Mouse (Mus musculus) G1E (cell line): ENCODE data around the gene Nkap. TPM values are rescaled to one million over a fixed set of nuclear protein-coding genes. Genes with fewer than 3 reads are reported as not detected.

Experiments
- ATAC-seq: 2 replicates; pipeline ENCODE4 v1.8.0; 2016; ENCODE audit warnings: mild to moderate bottlenecking; ENCODE audit not compliant: insufficient number of reproducible peaks, poor library complexity, low FRiP score, severe bottlenecking; ENCODE audit errors: extremely low read depth
- DNase-seq: peaks from one replicate; pipeline ENCODE4 v3.0.0; 2012; ENCODE audit warnings: low spot score
- H3K27me3 ChIP-seq: 2 replicates; pipeline ENCODE4 v1.6.1; 2012; ENCODE audit warnings: mild to moderate bottlenecking, low read length, inconsistent platforms; ENCODE audit not compliant: insufficient read depth
- H3K36me3 ChIP-seq: replicated peaks from 2 replicates; pipeline ENCODE3; 2012; ENCODE audit warnings: mild to moderate bottlenecking, inconsistent platforms
- H3K4me1 ChIP-seq: 2 replicates; pipeline ENCODE4 v1.6.1; 2012; ENCODE audit warnings: low read depth, low read length, inconsistent platforms, mixed read lengths; ENCODE audit not compliant: insufficient read depth
- H3K4me3 ChIP-seq: 2 replicates; pipeline ENCODE4 v1.5.1; 2012; ENCODE audit warnings: low read depth, mild to moderate bottlenecking, inconsistent platforms, low read length, moderate library complexity, mixed read lengths
- H3K9me3 ChIP-seq: replicated peaks from 2 replicates; pipeline ENCODE4 v1.6.1; 2012; ENCODE audit warnings: inconsistent platforms
- CTCF ChIP-seq: IDR thresholded peaks from 2 replicates; pipeline ENCODE4 v1.5.1; 2012; ENCODE audit warnings: low read depth, low read length, inconsistent platforms, mixed read lengths
- GATA1 ChIP-seq: IDR thresholded peaks from 2 replicates; pipeline ENCODE4 v1.6.1; 2012; ENCODE audit warnings: borderline replicate concordance, low read length, inconsistent platforms, mixed read lengths
- GATA2 ChIP-seq: IDR thresholded peaks from 2 replicates; pipeline ENCODE4 v1.6.1; 2012; ENCODE audit warnings: low read depth, low read length, inconsistent platforms, borderline replicate concordance
- POLR2AphosphoS5 ChIP-seq: IDR thresholded peaks from 2 replicates; pipeline ENCODE4 v1.6.1; 2012; ENCODE audit warnings: low read depth, low read length, inconsistent platforms; ENCODE audit not compliant: insufficient replicate concordance
- TAL1 ChIP-seq: conservative IDR thresholded peaks from 2 replicates; pipeline ENCODE4 v1.6.1; 2012; ENCODE audit warnings: low read depth, low read length, inconsistent platforms, mixed read lengths
- polyA plus RNA-seq: library from polyadenylated mRNA; stranded (reverse); fragments of >175 nt; gene quantifications from 2 replicates; pipeline ENCODE4 v1.2.3, GENCODE M21; 2012
- total RNA-seq, 2 experiments: library from RNA; stranded (forward) in 1 of 2; stranded (reverse) in 1 of 2; fragments of 200-1000 nt in 1 of 2; fragments of >200 nt in 1 of 2; fragmentation: Nextera tagmentation in 1 of 2; gene quantifications; 2 replicates each; pipeline ENCODE4 v1.2.3; 2014 to 2017

Gene Nkap
- total and polyA plus RNA-seq, 3 experiments = 10.7 to 48.7 (median 38.5) TPM

DNA sequence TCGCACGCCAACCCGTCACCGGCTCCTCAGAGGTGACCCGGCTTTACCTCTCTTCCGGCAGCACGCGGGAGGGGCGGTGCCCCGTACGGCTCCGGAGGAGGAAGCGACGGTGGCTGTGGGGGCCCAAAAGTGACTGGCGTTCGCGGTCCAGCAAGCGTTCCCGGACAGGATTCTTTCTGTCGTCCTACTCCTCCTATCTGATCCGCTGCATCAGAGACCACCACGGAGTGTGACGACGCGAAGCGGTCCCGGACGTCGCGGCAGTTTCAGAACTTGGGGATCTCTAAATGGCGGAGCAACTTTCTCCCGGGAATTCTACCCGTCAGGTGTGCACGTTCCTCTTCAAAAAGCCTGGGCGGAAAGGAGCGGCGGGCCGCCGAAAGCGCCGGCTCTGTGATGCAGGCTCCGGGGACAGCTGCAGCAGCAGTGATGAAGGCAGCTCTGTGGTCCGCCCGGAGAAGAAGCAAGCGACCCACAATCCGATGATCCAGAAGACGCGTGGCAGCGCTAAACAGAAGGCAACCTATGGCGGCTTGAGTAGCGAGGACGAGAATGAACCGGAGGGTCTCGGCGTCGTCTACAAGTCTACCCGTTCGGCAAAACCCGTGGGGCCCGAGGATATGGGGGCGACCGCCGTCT lies 64.6 kb downstream of the Nkap start, which contains the start of the genes Ndufa1 and Rnf113a1:
Ndufa1 (minus strand) TSS at position 59 of the 639 bp plus-strand sequence.
Rnf113a1 (plus strand) TSS at position 141 of the 639 bp plus-strand sequence.
- peak; percentile 68 for ATAC-seq
- TF ChIP-seq CTCF = no peak
- TF ChIP-seq POLR2AphosphoS5 = no peak
- no peak for TF ChIP-seq TAL1
- no peak for TF ChIP-seq GATA1
- no peak for TF ChIP-seq GATA2
- peak; percentile 43 for DNase-seq

DNA sequence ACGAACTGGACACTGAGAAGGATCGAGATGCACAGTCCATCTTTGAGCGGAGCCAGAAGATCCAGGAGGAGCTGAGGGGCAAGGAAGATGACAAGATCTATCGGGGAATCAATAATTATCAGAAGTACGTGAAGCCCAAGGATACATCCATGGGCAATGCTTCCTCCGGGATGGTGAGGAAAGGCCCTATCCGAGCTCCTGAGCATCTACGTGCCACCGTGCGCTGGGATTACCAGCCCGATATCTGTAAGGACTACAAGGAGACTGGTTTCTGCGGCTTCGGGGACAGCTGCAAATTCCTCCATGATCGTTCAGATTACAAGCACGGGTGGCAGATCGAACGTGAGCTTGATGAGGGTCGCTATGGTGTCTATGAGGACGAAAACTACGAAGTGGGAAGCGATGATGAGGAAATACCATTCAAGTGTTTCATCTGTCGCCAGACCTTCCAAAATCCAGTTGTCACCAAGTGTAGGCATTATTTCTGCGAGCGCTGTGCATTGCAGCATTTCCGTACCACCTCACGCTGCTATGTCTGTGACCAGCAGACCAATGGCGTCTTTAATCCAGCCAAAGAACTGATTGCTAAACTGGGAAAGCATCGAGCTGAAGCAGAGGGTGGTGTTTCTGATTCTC lies 65.3 kb downstream of the Nkap start:
- peaks cover 9% of the 10 kb centered on the region for H3K4me1 ChIP-seq
- no peaks in the 10 kb centered on the region for H3K27me3 ChIP-seq
- peaks cover 23% of the 10 kb centered on the region for H3K36me3 ChIP-seq
- no peak for DNase-seq
- TF ChIP-seq CTCF (no peak), GATA2 (no peak), GATA1 (no peak), POLR2AphosphoS5 (no peak), TAL1 (no peak)
- H3K4me3 ChIP-seq = peak overlapping the region; percentile 76
- no peak for ATAC-seq
- H3K9me3 ChIP-seq = no peaks in the 10 kb centered on the region

More for the DNA sequence above, 64.6 kb downstream of the Nkap start, which contains the start of the genes Ndufa1 and Rnf113a1:
- Histone ChIP-seq H3K36me3 (peaks cover 25% of the 10 kb centered on the region), H3K4me1 (peaks cover 9% of the 10 kb centered on the region), H3K9me3 (no peaks in the 10 kb centered on the region), H3K4me3 (peak within 1 kb of the TSS; percentile 76), H3K27me3 (no peaks in the 10 kb centered on the region)

DNA sequence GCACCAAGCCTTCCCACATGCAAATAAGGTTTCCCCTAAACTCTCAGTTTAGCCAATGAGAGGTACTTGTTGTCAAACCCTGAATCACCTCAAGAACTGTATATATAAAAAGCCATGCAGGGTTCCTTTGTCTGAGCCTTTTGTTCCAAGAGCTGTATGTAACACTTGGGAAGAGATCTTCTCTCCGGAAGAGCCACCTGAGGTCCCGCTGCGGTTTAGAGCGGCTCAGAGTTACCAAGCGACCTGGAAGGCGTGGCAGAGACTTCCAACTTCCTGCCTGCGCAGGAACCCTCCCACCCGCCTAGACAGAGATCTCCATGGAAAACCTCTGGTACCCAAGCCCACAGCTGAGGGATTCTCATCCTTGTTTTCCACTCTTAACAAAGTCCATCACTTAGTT lies 72.1 kb downstream of the Nkap start:
- DNase-seq (no peak), ATAC-seq (no peak)
- Histone ChIP-seq H3K4me3 (no peak overlapping the region), H3K36me3 (no peaks in the 10 kb centered on the region), H3K27me3 (no peaks in the 10 kb centered on the region; the same call in 1 of the 2 replicates), H3K9me3 (no peaks in the 10 kb centered on the region), H3K4me1 (no peaks in the 10 kb centered on the region)
- no peak for TF ChIP-seq GATA2
- no peak for TF ChIP-seq CTCF
- TF ChIP-seq POLR2AphosphoS5 = no peak
- TF ChIP-seq GATA1 = no peak

Other genes starting within 250 kb of the Nkap start
- gene Nkrf, start 223.9 kb upstream of the Nkap start, total RNA-seq (2014; fragmentation: Nextera tagmentation) = 20.2 and 23.1 TPM in 2 replicates
- gene Nkrf, start 223.9 kb upstream of the Nkap start, total RNA-seq (2017) = 10.3 and 12.2 TPM in 2 replicates
- gene Nkrf, start 223.9 kb upstream of the Nkap start, polyA plus RNA-seq = 1.4 and 1.5 TPM in 2 replicates
- 52.4 and 58.8 TPM in 2 replicates for gene Sept6, start 135.0 kb upstream of the Nkap start, total RNA-seq (2014; fragmentation: Nextera tagmentation)
- 14.2 and 16.0 TPM in 2 replicates for gene Sept6, start 135.0 kb upstream of the Nkap start, total RNA-seq (2017)
- gene Sept6, start 135.0 kb upstream of the Nkap start, polyA plus RNA-seq = 4.2 and 10.7 TPM in 2 replicates
- not detected in 2 replicates for gene Sowahd, start 78.0 kb upstream of the Nkap start, total RNA-seq (2014; fragmentation: Nextera tagmentation)
- gene Sowahd, start 78.0 kb upstream of the Nkap start, total RNA-seq (2017) = 0.05 TPM in 1 of 2 replicates, not detected in the other
- gene Sowahd, start 78.0 kb upstream of the Nkap start, polyA plus RNA-seq = not detected in 2 replicates
- gene Rpl39, start 41.4 kb upstream of the Nkap start, total RNA-seq (2014; fragmentation: Nextera tagmentation) = 335 and 381 TPM in 2 replicates
- gene Rpl39, start 41.4 kb upstream of the Nkap start, total RNA-seq (2017) = 3,274 and 3,292 TPM in 2 replicates
- 408 and 436 TPM in 2 replicates for gene Rpl39, start 41.4 kb upstream of the Nkap start, polyA plus RNA-seq
- 78.1 and 90.1 TPM in 2 replicates for gene Upf3b, start 16.5 kb upstream of the Nkap start, total RNA-seq (2014; fragmentation: Nextera tagmentation)
- 30.5 and 43.4 TPM in 2 replicates for gene Upf3b, start 16.5 kb upstream of the Nkap start, total RNA-seq (2017)
- 5.2 and 13.3 TPM in 2 replicates for gene Upf3b, start 16.5 kb upstream of the Nkap start, polyA plus RNA-seq
- not detected in 2 replicates for gene Akap14, start 42.0 kb downstream of the Nkap start, total RNA-seq (2014; fragmentation: Nextera tagmentation)
- 0.06 TPM in 1 of 2 replicates, not detected in the other for gene Akap14, start 42.0 kb downstream of the Nkap start, total RNA-seq (2017)
- gene Akap14, start 42.0 kb downstream of the Nkap start, polyA plus RNA-seq = not detected in 2 replicates
- 40.3 and 48.1 TPM in 2 replicates for gene Ndufa1, start 64.4 kb downstream of the Nkap start, total RNA-seq (2014; fragmentation: Nextera tagmentation)
- gene Ndufa1, start 64.4 kb downstream of the Nkap start, total RNA-seq (2017) = 249 and 282 TPM in 2 replicates
- 247 and 351 TPM in 2 replicates for gene Ndufa1, start 64.4 kb downstream of the Nkap start, polyA plus RNA-seq
- gene Rnf113a1, start 64.5 kb downstream of the Nkap start, total RNA-seq (2014; fragmentation: Nextera tagmentation) = 3.9 and 5.0 TPM in 2 replicates
- gene Rnf113a1, start 64.5 kb downstream of the Nkap start, total RNA-seq (2017) = 4.5 and 8.7 TPM in 2 replicates
- 7.8 and 8.2 TPM in 2 replicates for gene Rnf113a1, start 64.5 kb downstream of the Nkap start, polyA plus RNA-seq
- not detected in 2 replicates for gene Gm9, start 84.2 kb downstream of the Nkap start, total RNA-seq (2014; fragmentation: Nextera tagmentation)
- gene Gm9, start 84.2 kb downstream of the Nkap start, total RNA-seq (2017) = not detected in 2 replicates
- not detected in 2 replicates for gene Gm9, start 84.2 kb downstream of the Nkap start, polyA plus RNA-seq
- not detected in 2 replicates for gene Rhox1, start 95.5 kb downstream of the Nkap start, total RNA-seq (2014; fragmentation: Nextera tagmentation)
- not detected in 2 replicates for gene Rhox1, start 95.5 kb downstream of the Nkap start, total RNA-seq (2017)
- not detected in 2 replicates for gene Rhox1, start 95.5 kb downstream of the Nkap start, polyA plus RNA-seq
- gene Rhox2a, start 118.2 kb downstream of the Nkap start, total RNA-seq (2014; fragmentation: Nextera tagmentation) = not detected in 2 replicates
- 0.22 TPM in 1 of 2 replicates, not detected in the other for gene Rhox2a, start 118.2 kb downstream of the Nkap start, total RNA-seq (2017)
- gene Rhox2a, start 118.2 kb downstream of the Nkap start, polyA plus RNA-seq = not detected in 2 replicates
- not detected in 2 replicates for gene Rhox3a, start 123.1 kb downstream of the Nkap start, total RNA-seq (2014; fragmentation: Nextera tagmentation)
- gene Rhox3a, start 123.1 kb downstream of the Nkap start, total RNA-seq (2017) = not detected in 2 replicates
- not detected in 2 replicates for gene Rhox3a, start 123.1 kb downstream of the Nkap start, polyA plus RNA-seq
- gene Rhox4a, start 138.5 kb downstream of the Nkap start, total RNA-seq (2014; fragmentation: Nextera tagmentation) = not detected in 2 replicates
- not detected in 2 replicates for gene Rhox4a, start 138.5 kb downstream of the Nkap start, total RNA-seq (2017)
- not detected in 2 replicates for gene Rhox4a, start 138.5 kb downstream of the Nkap start, polyA plus RNA-seq